Comparison of ENCODE assay signal across 10 mouse cellular contexts in the genomic region with DNA sequence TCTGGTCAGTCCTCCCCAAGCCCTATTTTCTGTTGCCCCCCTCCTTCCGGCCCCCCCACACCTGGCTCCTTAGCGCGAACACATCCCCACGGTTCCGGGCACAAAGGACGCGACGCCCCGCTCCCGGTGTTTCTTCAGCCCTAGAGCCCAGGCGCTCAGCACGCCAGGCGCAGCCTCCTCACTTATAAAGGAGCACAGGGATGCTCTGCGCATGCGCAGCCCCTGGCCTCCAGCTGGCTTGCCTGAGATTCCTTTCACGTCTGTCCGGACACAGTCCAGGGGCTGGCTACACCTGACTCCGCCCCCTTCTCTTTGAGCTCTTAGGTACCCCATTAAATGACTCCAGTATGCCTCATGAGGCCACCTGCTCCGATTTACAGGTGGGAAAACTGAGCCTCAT. TPM values are rescaled to one million over a fixed set of nuclear protein-coding genes. Genes with fewer than 3 reads are reported as not detected.
DNase-seq lines count a peak whose midpoint lies in the region; ATAC-seq lines count a peak whose summit lies in the region.
"Had no signal": no experiment of that assay in that cellular context is flagged by ENCODE, and none has a peak within 500 bp of the region (broad histone marks: within the 10 kb centered on the region; RNA-seq: fewer than 3 reads in every experiment).

Gene Ncan (minus strand): TSS at position 207 of the 400 bp plus-strand sequence.

- no peaks in the 10 kb centered on the region for H3K4me1 ChIP-seq in liver, embryonic 11.5 days (replicated peaks; ENCODE audit: control insufficient read depth, insufficient read depth, low read length)
- H3K4me1 ChIP-seq in limb, embryonic 10.5 days, result peaks cover 7% of the 10 kb centered on the region
- peaks cover 31% of the 10 kb centered on the region for H3K4me1 ChIP-seq in neural tube, embryonic 13.5 days (replicated peaks)
- H3K4me1 ChIP-seq: liver, embryonic 13.5 days had no signal

- no peaks in the 10 kb centered on the region for H3K9me3 ChIP-seq in liver, embryonic 11.5 days (ENCODE audit: control insufficient read depth, low read length)
- H3K9me3 ChIP-seq in limb, embryonic 10.5 days (replicated peaks), result no peaks in the 10 kb centered on the region
- no peaks in the 10 kb centered on the region for H3K9me3 ChIP-seq in neural tube, embryonic 13.5 days
- H3K9me3 ChIP-seq: liver, embryonic 13.5 days had no signal

- no peaks in the 10 kb centered on the region for H3K36me3 ChIP-seq in liver, embryonic 11.5 days (ENCODE audit: control insufficient read depth, insufficient read depth, low read length)
- no peaks in the 10 kb centered on the region for H3K36me3 ChIP-seq in limb, embryonic 10.5 days
- H3K36me3 ChIP-seq in neural tube, embryonic 13.5 days, result peaks cover 11% of the 10 kb centered on the region
- H3K36me3 ChIP-seq: liver, embryonic 13.5 days had no signal

- no peak for ATAC-seq in liver, embryonic 11.5 days (replicated peaks; ENCODE audit: low FRiP score)
- ATAC-seq in neural tube, embryonic 13.5 days (ENCODE audit: low read depth), result peak; percentile 54
- no peak for ATAC-seq in megakaryocyte, adult 5-6 weeks (ENCODE audit: poor library complexity, severe bottlenecking)
- ATAC-seq: Patski had no signal

- H3K4me2 ChIP-seq in liver, embryonic 11.5 days, result no peak within 1 kb of the TSS
- H3K4me2 ChIP-seq in neural tube, embryonic 13.5 days, result peak within 1 kb of the TSS; percentile 82
- H3K4me2 ChIP-seq: liver, embryonic 13.5 days had no signal

- H3K27me3 ChIP-seq in liver, embryonic 11.5 days (replicated peaks; ENCODE audit: control insufficient read depth, insufficient read depth, low read length), result peaks cover 60% of the 10 kb centered on the region
- peaks cover 74% of the 10 kb centered on the region for H3K27me3 ChIP-seq in limb, embryonic 10.5 days (ENCODE audit: low read depth, poor library complexity, severe bottlenecking)
- H3K27me3 ChIP-seq in neural tube, embryonic 13.5 days, result peaks cover 31% of the 10 kb centered on the region

- DNase-seq in liver, result peak; percentile 69
- no peak for DNase-seq in liver, embryonic 11.5 days (ENCODE audit: low spot score)
- DNase-seq in cerebellum, postnatal 10 days, result peak; percentile 93 to 95
- DNase-seq in frontal cortex, adult 2 months (ENCODE audit: extremely low spot score in 1 of 2, low spot score in 1 of 2), result peak; percentile 83 to 95
- peak; percentile 45 to 59 for DNase-seq in kidney, adult 8-10 months
- DNase-seq in limb, embryonic 10.5 days (ENCODE audit: low spot score), result peak; percentile 86
- DNase-seq: liver, embryonic 13.5 days had no signal

- 6% methylated on average over 19 of the region's 19 CpGs for WGBS in liver, embryonic 11.5 days
- WGBS in limb, embryonic 10.5 days, result 3% methylated on average over 19 of the region's 19 CpGs
- WGBS in neural tube, embryonic 13.5 days, result 2% methylated on average over 19 of the region's 19 CpGs

- H3K27ac ChIP-seq in liver, embryonic 11.5 days (ENCODE audit: low read depth, low read length), result no peak within 1 kb of the TSS
- H3K27ac ChIP-seq in limb, embryonic 10.5 days, result no peak within 1 kb of the TSS
- peak within 1 kb of the TSS; percentile 97 for H3K27ac ChIP-seq in neural tube, embryonic 13.5 days (replicated peaks)
- H3K27ac ChIP-seq: liver, embryonic 13.5 days had no signal

- H3K9ac ChIP-seq in liver, embryonic 11.5 days (ENCODE audit: low read depth, low read length), result no peak within 1 kb of the TSS
- peak within 1 kb of the TSS; percentile 89 for H3K9ac ChIP-seq in neural tube, embryonic 13.5 days
- H3K9ac ChIP-seq: liver, embryonic 13.5 days had no signal

- H3K4me3 ChIP-seq in liver, embryonic 11.5 days (ENCODE audit: low read depth, low read length), result no peak within 1 kb of the TSS
- H3K4me3 ChIP-seq in limb, embryonic 10.5 days, result peak within 1 kb of the TSS; percentile 38
- peak within 1 kb of the TSS; percentile 76 for H3K4me3 ChIP-seq in neural tube, embryonic 13.5 days
- H3K4me3 ChIP-seq: liver, embryonic 13.5 days had no signal

RNA-seq across cellular contexts. Expression of gene Ncan, which starts in this region (rescaled TPM):
- 0.08 and 0.15 TPM in 2 replicates for polyA plus RNA-seq in liver, embryonic 11.5 days (2014; fragmentation: Nextera tagmentation; extraction: Ambion mirVana)
- 98.8 and 102 TPM in 2 replicates for polyA plus RNA-seq in frontal cortex, adult 2 months (2012; rRNA removed)
- polyA plus RNA-seq in limb, embryonic 10.5 days (2016; fragmentation: Nextera tagmentation; extraction: Ambion mirVana), result 0.29 and 0.61 TPM in 2 replicates
- 131 and 136 TPM in 2 replicates for polyA plus RNA-seq in neural tube, embryonic 13.5 days (2015; fragmentation: Nextera tagmentation; extraction: Ambion mirVana)
- total RNA-seq in megakaryocyte, adult 5-6 weeks (2015), result not detected in 2 replicates
- not detected in 2 replicates for total RNA-seq in megakaryocyte, adult 5-6 weeks (2017)

Comparison
In these comparisons a context has a peak if more than half of its experiments do, and no peak if none do; other contexts are left out.
1. RNA of gene Ncan (polyA plus RNA-seq): 131 to 136 TPM in neural tube, embryonic 13.5 days and 98.8 to 102 TPM in frontal cortex, adult 2 months; 0.29 to 0.61 TPM in limb, embryonic 10.5 days and 0.08 to 0.15 TPM in liver, embryonic 11.5 days; every median in the first group is over 10 times any median in the second.
2. Peak in DNase-seq and H3K4me3 ChIP-seq in limb, embryonic 10.5 days; RNA of the gene not detected or under 1 TPM.